Mouse (Mus musculus): ENCODE data around the gene Gm5930. TPM values are rescaled to one million over a fixed set of nuclear protein-coding genes. Genes with fewer than 3 reads are reported as not detected.

Gm5930 gene
- total RNA-seq (2023): not detected

DNA sequence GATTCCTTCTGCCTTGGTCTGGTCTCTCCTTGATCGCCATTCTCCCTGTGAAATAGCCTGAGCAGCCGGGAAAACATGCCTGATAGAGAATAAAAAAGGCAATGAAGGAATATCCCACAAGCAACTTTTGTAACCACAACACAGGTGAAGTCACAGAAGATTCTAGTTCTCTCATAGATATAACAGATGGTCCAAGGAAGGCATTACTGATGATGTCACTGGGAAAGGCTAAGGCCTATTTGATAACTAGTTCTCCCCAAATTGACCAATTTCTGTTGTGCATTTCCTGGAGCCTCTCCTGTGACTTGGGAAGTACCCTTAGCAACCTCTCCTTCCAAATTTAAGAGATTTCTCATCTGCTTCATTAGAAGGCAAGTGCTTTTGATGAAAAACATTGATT lies at the start of gene Gm5930:
Gene Gm5930, minus strand, starts transcription at position 101 of the 400 bp plus-strand sequence.

DNA sequence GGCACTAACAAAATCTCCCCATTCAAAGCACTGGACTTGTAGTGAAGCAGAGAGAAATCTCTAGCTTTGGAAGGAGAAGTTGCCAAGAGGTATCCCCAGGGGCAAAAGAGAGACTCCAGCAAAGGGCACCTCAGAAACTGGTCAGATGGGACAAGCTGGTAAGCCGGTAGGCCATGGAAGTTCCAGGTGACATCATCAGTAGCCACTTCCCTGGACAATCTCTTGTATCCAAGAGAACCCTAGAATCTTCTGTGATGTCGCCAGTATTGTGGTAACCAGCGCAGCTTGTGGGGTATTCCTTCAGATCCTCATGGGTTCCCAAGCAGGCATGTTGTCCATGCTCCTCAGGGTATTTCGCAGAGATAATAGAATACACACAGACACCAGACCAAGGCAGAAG lies 26.7 kb upstream of the Gm5930 start, which contains the start of gene Gm8229:
Gene Gm8229, plus strand, starts transcription at position 301 of the 400 bp plus-strand sequence.

GRCm38 (mm10) chr14:44285280-44285679 lies 53.1 kb downstream of the Gm5930 start, which contains the start of gene Gm8220:
Gene Gm8220, plus strand, starts transcription at chr14:44285580.

Other genes with a start within 250 kb of the Gm5930 start
- gene Ear2, start 235.9 kb downstream of the Gm5930 start, total RNA-seq (2023): 1.3 TPM
- gene Gm3327, start 214.7 kb downstream of the Gm5930 start, total RNA-seq (2023): not detected
- gene Gm8212, start 140.9 kb downstream of the Gm5930 start, total RNA-seq (2023): not detected
- gene 4930503E14Rik, start 125.3 kb downstream of the Gm5930 start, total RNA-seq (2023): not detected
- not detected for gene Gm8220, start 53.0 kb downstream of the Gm5930 start, total RNA-seq (2023)
- not detected for gene Gm8229, start 26.8 kb upstream of the Gm5930 start, total RNA-seq (2023)
- not detected for gene Gm3371, start 72.1 kb upstream of the Gm5930 start, total RNA-seq (2023)
- not detected for gene Gm8232, start 95.1 kb upstream of the Gm5930 start, total RNA-seq (2023)
- gene BC061237, start 153.9 kb upstream of the Gm5930 start, total RNA-seq (2023): not detected
- not detected for gene Gm17093, start 179.7 kb upstream of the Gm5930 start, total RNA-seq (2023)
- not detected for gene Gm8247, start 244.6 kb upstream of the Gm5930 start, total RNA-seq (2023)

Measured in CD8-positive naive resting alpha-beta T cell, adult 57 days (primary cell).